Mouse (Mus musculus) ovary, postnatal 10 days (tissue): Measurements from ENCODE around the gene Tmem151b.
A peak's percentile ranks its signal among the peaks of the same experiment; 100 is the strongest.

Experiments used
- DNase-seq: peaks from one replicate; pipeline ENCODE4 v3.0.0; 2022; ENCODE audit warnings: low spot score

Tmem151b gene

GRCm38 (mm10) chr17:45564531-45565084 is 15.1 kb upstream of the Tmem151b start:
- DNase-seq: no peak

DNA sequence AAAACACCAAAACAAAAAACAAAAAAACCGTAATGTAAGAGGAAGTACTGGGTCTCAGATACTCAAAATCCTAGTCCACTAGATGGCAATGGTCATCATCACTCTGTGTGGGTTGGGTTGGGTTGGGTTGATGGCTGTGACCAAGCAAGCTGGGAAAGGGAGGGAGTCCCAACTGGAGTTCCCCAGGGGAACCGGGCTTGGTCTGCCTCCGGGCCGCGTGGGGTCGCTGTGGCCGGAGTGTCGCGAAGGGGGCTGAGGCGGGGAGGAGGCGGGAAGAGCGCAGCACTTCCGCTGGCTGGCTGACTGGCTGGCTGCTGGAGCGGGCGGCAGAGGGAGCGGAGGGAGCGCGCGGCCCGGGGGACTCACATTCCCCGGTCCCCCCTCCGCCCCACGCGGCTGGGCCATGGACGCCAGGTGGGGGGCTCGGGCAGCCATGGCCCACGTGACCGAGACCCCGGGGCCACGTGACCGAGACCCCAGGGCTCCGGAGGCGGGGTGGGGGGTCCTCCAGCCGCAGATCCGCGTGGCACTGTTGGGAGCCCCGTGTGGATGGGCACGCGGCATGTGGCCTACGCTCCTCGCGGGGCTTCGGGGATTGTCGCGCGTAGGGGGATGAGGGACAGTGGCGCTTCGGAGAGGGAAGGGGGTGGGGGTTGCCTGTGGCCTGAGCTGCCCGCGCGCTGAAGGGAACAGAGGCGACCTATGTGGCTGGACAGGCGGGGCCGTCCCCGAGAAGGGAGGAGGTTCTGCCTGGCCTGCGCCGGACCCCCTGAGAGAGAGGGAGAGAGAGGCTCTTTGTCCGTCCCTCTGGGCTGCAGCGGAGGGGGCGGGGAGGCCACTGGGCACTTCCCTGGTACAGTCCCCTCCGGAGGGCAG is 14.4 kb upstream of the Tmem151b start, which contains the start of gene Slc35b2:
TSS of gene Slc35b2 (plus strand) at position 220 of the 876 bp plus-strand sequence.
- peak; percentile 91 for DNase-seq

- no peak for DNase-seq
Observed at GRCm38 (mm10) chr17:45563216-45563615, 13.7 kb upstream of the Tmem151b start.

GRCm38 (mm10) chr17:45559732-45560525 is 10.5 kb upstream of the Tmem151b start:
- no peak for DNase-seq

DNA sequence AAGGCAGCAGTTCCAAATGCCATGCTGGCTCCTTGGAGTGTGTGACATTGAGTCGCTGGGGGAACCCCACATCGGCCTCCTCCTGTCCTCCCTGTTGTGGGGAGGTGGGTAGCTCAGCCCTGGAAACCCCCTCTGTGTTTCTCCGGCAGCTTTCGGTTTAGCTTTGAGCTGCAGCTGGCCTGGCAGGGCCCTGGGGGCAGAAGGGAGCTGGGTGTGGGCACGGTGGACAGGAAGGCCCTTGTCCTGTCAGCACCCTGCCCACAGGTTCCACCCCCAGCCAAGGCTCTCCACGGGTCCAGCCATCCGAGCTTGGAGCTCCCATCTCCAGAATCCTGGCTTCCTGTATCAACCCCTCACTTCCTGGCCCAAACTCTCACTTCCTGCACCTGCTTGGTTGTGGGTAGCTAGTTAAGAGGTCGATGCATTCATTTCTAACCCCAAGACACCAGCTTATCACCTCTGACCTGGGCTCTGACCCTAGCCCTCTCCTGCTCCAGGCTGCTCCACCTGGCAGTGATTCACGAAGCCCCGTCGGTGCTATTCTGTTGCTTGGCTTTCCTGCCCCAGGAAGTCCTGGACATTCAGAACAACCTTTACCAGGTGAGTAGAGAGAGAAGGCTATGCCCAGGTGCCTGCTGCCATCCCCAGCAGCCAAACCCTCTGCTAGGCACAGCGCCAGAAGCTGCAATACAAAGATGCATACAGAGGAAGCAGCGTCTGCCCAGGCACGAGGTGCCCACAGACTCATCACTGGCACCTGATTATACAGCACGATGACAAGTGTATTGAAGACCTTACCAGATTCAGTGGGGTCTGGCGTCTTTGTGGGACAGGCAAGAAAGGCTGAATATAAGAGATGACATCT is 8.8 kb upstream of the Tmem151b start:
- no peak for DNase-seq

DNA sequence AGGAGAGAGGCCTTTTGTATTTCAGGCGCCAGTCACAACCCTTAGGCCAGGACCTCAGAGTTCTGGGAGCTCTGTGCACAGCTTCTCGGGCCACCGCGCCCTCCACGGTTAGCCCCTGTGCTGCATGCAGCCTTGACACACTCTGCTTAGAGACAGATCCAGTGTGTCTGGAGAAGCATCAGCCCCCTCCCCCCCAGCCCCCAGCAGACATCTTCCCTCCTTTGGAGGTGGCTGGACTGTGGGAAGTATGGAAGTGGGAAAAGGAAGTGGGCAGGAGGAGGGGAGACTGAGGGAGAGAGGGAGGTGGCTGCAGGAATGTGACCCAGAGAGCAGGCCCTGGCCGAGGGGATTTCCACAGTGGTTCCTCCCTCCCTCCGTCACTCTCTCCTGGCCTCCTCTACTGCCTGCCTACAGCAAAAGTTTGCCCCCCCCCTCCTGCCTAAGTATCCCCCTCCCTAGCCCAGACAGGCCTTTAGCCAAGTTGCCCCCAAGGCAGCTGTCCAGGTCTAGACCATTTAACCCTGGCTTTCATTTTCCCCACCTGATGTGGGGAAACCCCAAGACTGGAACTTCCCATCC is 7.9 kb upstream of the Tmem151b start:
- no peak for DNase-seq

GRCm38 (mm10) chr17:45556514-45557245 is 7.2 kb upstream of the Tmem151b start:
- no peak for DNase-seq

GRCm38 (mm10) chr17:45556107-45556489 is 6.6 kb upstream of the Tmem151b start:
- DNase-seq: no peak

DNA sequence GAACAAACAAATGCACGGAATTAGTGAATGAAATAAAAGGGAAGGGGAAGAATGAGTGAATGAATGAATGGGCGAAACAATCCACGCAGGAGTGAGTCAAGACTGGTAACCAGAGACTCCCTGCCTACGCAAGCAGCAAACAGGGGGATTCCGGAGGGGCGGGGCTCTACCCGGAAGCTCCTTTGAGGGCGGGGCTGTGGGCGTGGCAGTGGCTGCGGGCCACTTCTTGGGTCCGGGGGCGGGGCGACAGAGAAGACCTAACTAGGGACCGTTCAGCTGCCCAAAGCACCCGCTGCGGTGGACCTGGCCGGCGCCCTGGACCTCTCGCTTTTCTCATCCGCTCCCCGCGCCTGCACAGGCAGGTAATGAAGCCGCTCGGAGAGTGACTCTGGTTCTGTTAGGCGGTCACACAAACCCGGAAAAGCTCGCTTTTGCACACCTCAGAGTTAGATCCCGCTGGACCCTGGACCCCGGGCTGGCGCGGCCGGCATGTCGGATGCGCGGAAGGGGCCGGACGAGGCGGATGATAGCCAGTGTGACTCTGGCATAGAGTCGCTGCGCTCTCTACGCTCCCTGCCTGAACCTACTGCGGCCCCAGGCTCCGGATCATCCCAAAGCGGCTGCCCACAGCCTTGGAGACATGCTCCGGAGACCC is 6.1 kb upstream of the Tmem151b start, which contains the start of gene Nfkbie:
TSS of gene Nfkbie (plus strand) at position 252 of the 655 bp plus-strand sequence.
- peak; percentile 84 for DNase-seq

DNA sequence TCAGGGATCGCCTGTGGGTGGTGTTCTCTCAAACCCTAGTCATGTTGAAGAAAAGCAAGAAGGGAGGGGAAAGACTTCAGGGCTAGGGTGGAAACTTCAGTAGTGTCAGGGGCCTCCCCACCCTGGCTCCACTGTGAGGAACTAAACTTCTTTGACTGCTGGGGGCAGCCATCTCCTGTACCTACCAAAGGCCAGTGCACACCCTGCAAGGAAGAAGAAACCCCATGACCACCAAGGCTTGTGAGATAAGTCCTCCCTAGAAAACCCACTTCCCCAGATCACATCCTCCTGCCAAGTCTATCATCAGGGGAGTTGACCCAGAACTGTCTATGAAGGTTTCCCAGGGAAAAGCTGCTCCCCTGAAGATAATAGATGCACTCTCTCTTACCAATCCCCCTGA is 4.9 kb upstream of the Tmem151b start:
- DNase-seq: no peak

DNA sequence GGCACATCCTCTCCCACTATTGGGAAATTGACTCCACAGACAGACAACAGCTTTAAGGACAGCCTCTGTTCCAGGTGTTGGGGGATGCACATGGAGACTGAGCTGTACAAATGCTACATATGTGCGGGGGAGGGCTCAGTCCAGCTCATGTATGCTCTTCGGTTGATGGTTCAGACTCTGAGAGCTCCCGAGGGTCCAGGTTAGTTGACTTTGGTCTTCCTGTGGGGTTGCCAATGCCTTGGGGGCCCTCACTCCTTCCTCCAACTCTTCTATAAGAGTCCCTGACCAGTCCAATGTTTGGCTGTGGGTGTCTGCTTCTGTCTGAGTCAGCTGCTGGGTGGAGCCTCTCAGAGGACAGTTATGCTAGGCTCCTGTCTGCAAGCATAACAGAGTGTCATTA is 3.6 kb upstream of the Tmem151b start:
- no peak for DNase-seq

DNA sequence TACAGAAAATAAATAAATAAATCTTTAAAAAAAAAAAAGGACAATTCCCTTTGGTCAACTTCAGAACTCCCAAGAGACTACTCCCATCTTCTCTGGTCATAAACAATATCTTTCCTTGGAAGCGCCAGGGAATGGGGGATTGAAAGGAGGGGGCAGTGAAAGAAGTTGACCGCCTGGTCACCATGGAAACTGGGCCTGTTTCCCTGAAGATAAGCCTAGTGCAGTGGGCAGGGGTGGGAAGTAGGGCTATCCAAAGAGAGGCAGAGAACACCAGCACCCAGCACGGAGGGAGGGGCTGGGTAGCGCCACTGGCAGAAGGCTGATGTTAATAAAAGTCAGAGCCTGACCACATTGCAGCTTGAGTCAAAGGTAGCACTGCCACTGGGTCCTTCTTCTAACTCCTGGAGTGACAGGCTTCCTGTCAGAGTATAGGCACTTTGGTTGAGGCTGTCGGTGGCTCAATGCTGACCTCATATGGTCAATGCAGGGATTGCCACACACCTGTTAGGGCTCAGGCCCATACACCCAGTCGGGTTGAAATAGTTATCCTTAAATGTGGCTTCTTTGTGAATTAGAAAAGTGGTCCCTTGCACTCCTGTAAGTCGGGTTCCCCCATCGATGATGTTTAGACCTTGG is 2.5 kb upstream of the Tmem151b start:
- DNase-seq: peak; percentile 50

DNA sequence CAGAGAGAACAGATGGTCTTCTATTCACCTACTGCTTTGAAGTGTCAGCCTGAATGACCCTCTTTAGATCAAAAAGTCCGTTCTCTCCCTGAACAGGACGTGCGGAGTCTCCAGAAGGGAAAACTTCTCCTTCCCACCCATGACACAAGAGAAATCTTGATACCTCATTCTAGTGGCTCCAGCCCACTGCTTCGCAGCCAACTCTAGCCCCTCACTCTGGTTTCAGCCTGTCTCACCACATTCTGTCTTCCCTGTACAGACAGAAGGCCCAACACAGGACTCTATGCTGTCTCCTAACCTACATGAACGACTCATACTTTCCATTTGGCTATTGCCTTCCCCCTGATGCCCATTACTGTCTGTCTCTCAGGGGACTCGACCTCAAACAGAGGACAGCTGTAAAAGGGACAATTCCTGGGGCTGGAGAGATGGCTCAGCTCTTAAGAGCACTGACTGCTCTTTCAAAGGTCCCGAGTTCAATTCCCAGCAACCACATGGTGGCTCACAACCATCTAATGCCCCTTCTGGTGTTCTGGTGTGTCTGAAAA is 1.8 kb upstream of the Tmem151b start:
- no peak for DNase-seq

DNA sequence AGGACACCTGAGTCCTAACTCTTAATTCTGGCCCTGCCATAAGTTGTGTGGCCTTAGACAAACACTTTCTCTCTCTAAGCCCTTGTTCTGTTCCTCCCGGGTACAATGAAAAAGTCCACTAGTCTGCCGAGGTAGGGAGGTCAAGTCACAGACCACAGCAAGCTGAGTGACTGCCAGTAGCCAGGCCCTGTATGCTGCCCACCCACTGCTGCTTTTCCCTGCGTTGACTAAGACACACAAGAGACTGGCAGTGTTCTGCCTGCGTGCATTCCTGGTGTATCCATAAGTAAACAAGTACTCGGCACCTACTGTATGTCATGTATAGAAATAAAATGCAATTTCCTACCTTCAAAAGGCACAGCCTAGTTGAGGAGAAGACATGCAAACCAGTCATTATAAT is 776 bp upstream of the Tmem151b start:
- DNase-seq: no peak

- no peak for DNase-seq
Observed at GRCm38 (mm10) chr17:45548541-45549512, 650 bp downstream of the Tmem151b start.

- DNase-seq: no peak
Observed at GRCm38 (mm10) chr17:45547461-45548190, 1.9 kb downstream of the Tmem151b start.

DNA sequence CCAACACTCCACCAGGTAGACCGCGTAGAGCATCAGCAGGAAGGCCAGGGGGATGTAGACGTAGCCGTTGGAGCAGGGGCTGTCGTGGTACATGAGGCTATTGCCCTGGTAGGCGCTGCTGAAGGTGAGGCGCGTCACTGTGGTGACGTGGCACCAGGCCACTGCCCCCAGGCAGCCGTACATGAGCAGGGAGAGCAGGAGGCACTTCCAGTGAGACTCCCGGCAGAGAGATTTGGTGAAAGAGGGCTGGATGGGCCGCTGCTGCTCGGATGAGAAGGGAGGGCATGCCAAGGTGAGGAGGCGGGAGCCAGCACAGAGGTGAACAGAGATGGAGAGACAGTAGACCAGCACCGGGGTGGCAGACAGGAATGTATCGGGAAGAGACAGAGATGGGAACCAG is 2.5 kb downstream of the Tmem151b start:
- DNase-seq: no peak
